Mouse (Mus musculus): ENCODE results near the gene Eml2.

DNA sequence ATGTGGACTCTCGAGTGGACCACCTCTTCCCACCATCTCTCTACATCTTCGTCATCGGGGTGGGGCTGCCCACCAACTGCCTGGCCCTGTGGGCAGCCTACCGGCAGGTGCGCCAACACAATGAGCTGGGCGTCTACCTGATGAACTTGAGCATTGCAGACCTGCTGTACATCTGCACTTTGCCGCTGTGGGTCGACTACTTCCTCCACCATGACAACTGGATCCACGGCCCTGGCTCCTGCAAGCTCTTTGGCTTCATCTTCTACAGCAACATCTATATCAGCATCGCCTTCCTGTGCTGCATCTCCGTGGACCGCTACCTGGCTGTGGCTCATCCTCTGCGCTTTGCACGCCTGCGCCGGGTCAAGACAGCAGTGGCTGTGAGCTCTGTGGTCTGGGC lies 46.0 kb downstream of the Eml2 start:
- TF ChIP-seq CHD2 (IDR thresholded peaks at IDR 0.05; ENCODE audit: low read depth, low read length) (no peak), HCFC1 (IDR thresholded peaks at IDR 0.05; ENCODE audit: borderline replicate concordance, insufficient read depth, low read length) (no peak)
